Mouse (Mus musculus): Measurements from ENCODE around the gene Gigyf2. TPM values are rescaled to one million over a fixed set of nuclear protein-coding genes. Genes with fewer than 3 reads are reported as not detected.

Gene Gigyf2
- polyA plus RNA-seq, 1 experiment from 2014 or later, result 21.0 TPM

- H3K4me3 ChIP-seq (ENCODE audit: low read depth, low read length), result no peak overlapping the region
- H3K27me3 ChIP-seq (replicated peaks; ENCODE audit: control insufficient read depth, insufficient read depth, low read length), result no peaks in the 10 kb centered on the region
- no peaks in the 10 kb centered on the region for H3K9me3 ChIP-seq (ENCODE audit: control insufficient read depth)
- H3K9ac ChIP-seq (ENCODE audit: low read depth, low read length), result no peak overlapping the region
- no peaks in the 10 kb centered on the region for H3K36me3 ChIP-seq (ENCODE audit: control insufficient read depth, insufficient read depth)
- H3K27ac ChIP-seq (ENCODE audit: low read depth, low read length), result no peak overlapping the region
- H3K4me2 ChIP-seq (replicated peaks; ENCODE audit: low read depth), result no peak overlapping the region
- H3K4me1 ChIP-seq (replicated peaks; ENCODE audit: control insufficient read depth, insufficient read depth, low read length), result 0 out of 2 replicates have a peak, but pooled peaks cover 5% of the 10 kb centered on the region
- TF ChIP-seq CTCF (IDR thresholded peaks at IDR 0.05; ENCODE audit: low read depth), result no peak
- no peak for ATAC-seq
- 89% methylated on average over 8 of the region's 8 CpGs for WGBS
Observed at GRCm38 (mm10) chr1:87313843-87314570, 12.8 kb upstream of the Gigyf2 start.

GRCm38 (mm10) chr1:87315431-87315830, 11.4 kb upstream of the Gigyf2 start:
- H3K4me1 ChIP-seq (replicated peaks; ENCODE audit: control insufficient read depth, insufficient read depth, low read length), result 0 out of 2 replicates have a peak, but pooled peaks cover 5% of the 10 kb centered on the region
- WGBS, result 87% methylated on average over 2 of the region's 2 CpGs
- no peak overlapping the region for H3K4me3 ChIP-seq (ENCODE audit: low read depth, low read length)
- no peak overlapping the region for H3K4me2 ChIP-seq (replicated peaks; ENCODE audit: low read depth)
- no peaks in the 10 kb centered on the region for H3K27me3 ChIP-seq (replicated peaks; ENCODE audit: control insufficient read depth, insufficient read depth, low read length)
- H3K9me3 ChIP-seq (ENCODE audit: control insufficient read depth), result no peaks in the 10 kb centered on the region
- no peak for TF ChIP-seq CTCF (IDR thresholded peaks at IDR 0.05; ENCODE audit: low read depth)
- ATAC-seq, result no peak
- no peaks in the 10 kb centered on the region for H3K36me3 ChIP-seq (ENCODE audit: control insufficient read depth, insufficient read depth)
- no peak overlapping the region for H3K27ac ChIP-seq (ENCODE audit: low read depth, low read length)
- H3K9ac ChIP-seq (ENCODE audit: low read depth, low read length), result no peak overlapping the region

GRCm38 (mm10) chr1:87315894-87316293, 10.9 kb upstream of the Gigyf2 start:
- H3K9ac ChIP-seq (ENCODE audit: low read depth, low read length), result no peak overlapping the region
- H3K4me1 ChIP-seq (replicated peaks; ENCODE audit: control insufficient read depth, insufficient read depth, low read length), result 0 out of 2 replicates have a peak, but pooled peaks cover 5% of the 10 kb centered on the region
- H3K36me3 ChIP-seq (ENCODE audit: control insufficient read depth, insufficient read depth), result no peaks in the 10 kb centered on the region
- H3K4me3 ChIP-seq (ENCODE audit: low read depth, low read length), result no peak overlapping the region
- WGBS, result 64% methylated on average over 2 of the region's 2 CpGs
- no peaks in the 10 kb centered on the region for H3K27me3 ChIP-seq (replicated peaks; ENCODE audit: control insufficient read depth, insufficient read depth, low read length)
- H3K4me2 ChIP-seq (replicated peaks; ENCODE audit: low read depth), result no peak overlapping the region
- TF ChIP-seq CTCF (IDR thresholded peaks at IDR 0.05; ENCODE audit: low read depth), result no peak
- no peak for ATAC-seq
- no peak overlapping the region for H3K27ac ChIP-seq (ENCODE audit: low read depth, low read length)
- H3K9me3 ChIP-seq (ENCODE audit: control insufficient read depth), result no peaks in the 10 kb centered on the region

DNA sequence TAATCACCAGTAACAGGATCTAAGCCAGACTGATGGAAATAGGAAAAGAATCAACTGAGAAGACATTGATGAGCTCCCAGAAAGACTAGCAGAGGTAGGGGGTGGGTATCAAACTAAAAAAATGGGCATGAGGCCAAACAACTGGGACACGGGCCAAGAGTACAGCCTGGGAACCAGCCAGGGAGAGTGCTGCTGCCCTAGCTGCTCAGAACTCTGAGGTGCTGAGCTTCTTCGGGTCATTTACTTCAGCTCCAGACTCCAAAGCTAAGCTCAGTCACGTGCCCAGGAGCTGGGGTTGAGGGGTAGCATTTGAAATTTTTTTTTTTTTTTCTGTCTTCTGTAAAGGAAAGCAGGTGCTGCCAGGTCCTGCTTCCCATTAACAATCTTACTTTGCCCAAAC, 10.1 kb upstream of the Gigyf2 start:
- Histone ChIP-seq H3K4me3 (ENCODE audit: low read depth, low read length) (no peak overlapping the region), H3K27ac (ENCODE audit: low read depth, low read length) (no peak overlapping the region), H3K9ac (ENCODE audit: low read depth, low read length) (no peak overlapping the region), H3K27me3 (replicated peaks; ENCODE audit: control insufficient read depth, insufficient read depth, low read length) (no peaks in the 10 kb centered on the region), H3K4me1 (replicated peaks; ENCODE audit: control insufficient read depth, insufficient read depth, low read length) (0 out of 2 replicates have a peak, but pooled peaks cover 5% of the 10 kb centered on the region), H3K36me3 (ENCODE audit: control insufficient read depth, insufficient read depth) (no peaks in the 10 kb centered on the region), H3K4me2 (replicated peaks; ENCODE audit: low read depth) (no peak overlapping the region), H3K9me3 (ENCODE audit: control insufficient read depth) (no peaks in the 10 kb centered on the region)
- no peak for TF ChIP-seq CTCF (IDR thresholded peaks at IDR 0.05; ENCODE audit: low read depth)
- 36% methylated on average over 3 of the region's 3 CpGs for WGBS
- ATAC-seq, result no peak

DNA sequence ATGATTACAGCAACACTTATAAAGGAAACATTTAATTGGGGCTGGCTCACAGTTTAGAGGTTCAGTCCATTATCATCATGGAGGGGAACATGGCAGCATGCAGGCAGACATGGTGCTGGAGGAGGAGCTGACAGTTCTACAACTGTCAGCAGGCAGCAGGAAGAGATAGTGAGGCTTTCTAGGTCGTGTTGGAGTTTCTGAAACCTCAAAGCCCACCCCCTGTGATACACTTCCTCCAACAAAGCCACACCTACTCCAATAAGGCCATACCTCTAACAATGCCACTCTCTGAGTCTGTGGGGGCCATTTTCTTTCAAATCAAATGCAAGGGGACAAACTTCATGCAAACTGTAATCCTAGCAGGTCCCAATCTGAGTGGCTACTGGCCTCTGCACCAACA, 5.7 kb upstream of the Gigyf2 start:
- H3K27ac ChIP-seq (ENCODE audit: low read depth, low read length), result no peak overlapping the region
- no peaks in the 10 kb centered on the region for H3K27me3 ChIP-seq (replicated peaks; ENCODE audit: control insufficient read depth, insufficient read depth, low read length)
- TF ChIP-seq CTCF (IDR thresholded peaks at IDR 0.05; ENCODE audit: low read depth), result no peak
- 0 out of 2 replicates have a peak, but pooled peaks cover 5% of the 10 kb centered on the region for H3K4me1 ChIP-seq (replicated peaks; ENCODE audit: control insufficient read depth, insufficient read depth, low read length)
- H3K9ac ChIP-seq (ENCODE audit: low read depth, low read length), result no peak overlapping the region
- WGBS, result 0% methylated on average over 1 of the region's 1 CpGs
- H3K4me2 ChIP-seq (replicated peaks; ENCODE audit: low read depth), result no peak overlapping the region
- no peak overlapping the region for H3K4me3 ChIP-seq (ENCODE audit: low read depth, low read length)
- no peak for ATAC-seq
- H3K36me3 ChIP-seq (ENCODE audit: control insufficient read depth, insufficient read depth), result no peaks in the 10 kb centered on the region
- H3K9me3 ChIP-seq (ENCODE audit: control insufficient read depth), result no peaks in the 10 kb centered on the region

DNA sequence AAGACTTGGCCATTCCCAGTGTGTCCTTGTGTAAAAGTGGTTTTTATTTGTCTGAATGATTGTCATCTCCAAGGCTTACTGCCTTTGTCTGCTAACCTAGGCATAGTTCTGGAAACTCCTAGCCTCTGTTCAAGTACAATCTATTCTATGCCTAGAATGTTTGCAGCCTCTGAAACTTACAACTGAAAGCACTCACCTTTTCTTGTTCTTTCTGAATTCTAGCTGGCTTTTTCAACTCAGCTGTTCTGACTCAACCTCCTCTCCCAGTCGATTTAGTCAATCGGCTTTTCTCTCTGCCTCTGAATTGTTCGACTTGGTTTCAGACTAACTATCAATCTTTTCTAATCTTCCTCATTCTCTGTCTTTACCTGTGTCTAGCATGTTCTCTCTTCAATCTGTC, 4.0 kb upstream of the Gigyf2 start:
- ATAC-seq, result no peak
- H3K4me3 ChIP-seq (ENCODE audit: low read depth, low read length), result no peak overlapping the region
- 96% methylated on average over 3 of the region's 3 CpGs for WGBS
- H3K9me3 ChIP-seq (ENCODE audit: control insufficient read depth), result no peaks in the 10 kb centered on the region
- no peak overlapping the region for H3K4me2 ChIP-seq (replicated peaks; ENCODE audit: low read depth)
- H3K36me3 ChIP-seq (ENCODE audit: control insufficient read depth, insufficient read depth), result no peaks in the 10 kb centered on the region
- H3K27me3 ChIP-seq (replicated peaks; ENCODE audit: control insufficient read depth, insufficient read depth, low read length), result no peaks in the 10 kb centered on the region
- H3K9ac ChIP-seq (ENCODE audit: low read depth, low read length), result no peak overlapping the region
- no peak overlapping the region for H3K27ac ChIP-seq (ENCODE audit: low read depth, low read length)
- no peaks in the 10 kb centered on the region for H3K4me1 ChIP-seq (replicated peaks; ENCODE audit: control insufficient read depth, insufficient read depth, low read length)
- no peak for TF ChIP-seq CTCF (IDR thresholded peaks at IDR 0.05; ENCODE audit: low read depth)
